Mouse (Mus musculus) forebrain, embryonic 11.5 days (tissue): ENCODE data around the gene Slx1b. TPM values are rescaled to one million over a fixed set of nuclear protein-coding genes. Genes with fewer than 3 reads are reported as not detected.

Experiments
- ATAC-seq: fragments of 200-750 bp; cut with Nextera tagmentation; replicated peaks from 2 replicates; pipeline ENCODE4 v1.8.0; 2017; ENCODE audit warnings: moderate TSS enrichment; ENCODE audit not compliant: low FRiP score
- DNase-seq: peaks from one replicate; pipeline ENCODE4 v3.0.0-alpha.2; 2017; ENCODE audit warnings: low spot score
- H3K27ac ChIP-seq: fragments of 300-500 bp; sonication (generic); 2 replicates; pipeline ENCODE4 v1.5.1; 2014; ENCODE audit warnings: low read depth, low read length
- H3K27me3 ChIP-seq: fragments of 300-500 bp; sonication (generic); 2 replicates; pipeline ENCODE4 v1.6.1; 2014; ENCODE audit warnings: mild to moderate bottlenecking, low read length, mixed read lengths; ENCODE audit not compliant: control insufficient read depth, insufficient read depth
- H3K36me3 ChIP-seq: fragments of 300-500 bp; sonication (generic); 2 replicates; pipeline ENCODE4 v1.6.1; 2014; ENCODE audit warnings: mild to moderate bottlenecking, low read length, moderate library complexity, mixed read lengths; ENCODE audit not compliant: control insufficient read depth, insufficient read depth
- H3K4me1 ChIP-seq: fragments of 300-500 bp; sonication (generic); replicated peaks from 2 replicates; pipeline ENCODE4 v1.6.1; 2014; ENCODE audit warnings: low read length, mixed read lengths; ENCODE audit not compliant: control insufficient read depth, insufficient read depth
- H3K4me2 ChIP-seq: fragments of 300-500 bp; sonication (generic); 2 replicates; pipeline ENCODE4 v1.6.1; 2014; ENCODE audit warnings: low read depth, mild to moderate bottlenecking, low read length, moderate library complexity, mixed read lengths; ENCODE audit not compliant: severe bottlenecking
- H3K4me3 ChIP-seq: fragments of 300-500 bp; sonication (generic); 2 replicates; pipeline ENCODE4 v1.5.1; 2014; ENCODE audit warnings: low read depth, low read length
- H3K9ac ChIP-seq: fragments of 300-500 bp; sonication (generic); 2 replicates; pipeline ENCODE4 v1.6.1; 2014; ENCODE audit warnings: low read length
- H3K9me3 ChIP-seq: fragments of 300-500 bp; sonication (generic); 2 replicates; pipeline ENCODE4 v1.6.1; 2016; ENCODE audit warnings: low read length, mixed read lengths; ENCODE audit not compliant: control insufficient read depth
- WGBS: fragments of 180-500 bp; shearing (Covaris S2); extraction: QIAGEN DNeasy Blood & Tissue Kit; methylation state at CpG from one replicate; pipeline ENCODE4 v1.1.7; 2014; 5-methylcytosine and 5-hydroxymethylcytosine counted together
- polyA plus RNA-seq: library from polyadenylated mRNA; unstranded; fragments of >200 nt; fragmentation: Nextera tagmentation; extraction: Ambion mirVana; gene quantifications from 2 replicates; pipeline ENCODE4 v1.2.1, GENCODE M21; 2014

Slx1b gene
- polyA plus RNA-seq, 1 experiment from 2014 or later = 13.1 TPM

DNA sequence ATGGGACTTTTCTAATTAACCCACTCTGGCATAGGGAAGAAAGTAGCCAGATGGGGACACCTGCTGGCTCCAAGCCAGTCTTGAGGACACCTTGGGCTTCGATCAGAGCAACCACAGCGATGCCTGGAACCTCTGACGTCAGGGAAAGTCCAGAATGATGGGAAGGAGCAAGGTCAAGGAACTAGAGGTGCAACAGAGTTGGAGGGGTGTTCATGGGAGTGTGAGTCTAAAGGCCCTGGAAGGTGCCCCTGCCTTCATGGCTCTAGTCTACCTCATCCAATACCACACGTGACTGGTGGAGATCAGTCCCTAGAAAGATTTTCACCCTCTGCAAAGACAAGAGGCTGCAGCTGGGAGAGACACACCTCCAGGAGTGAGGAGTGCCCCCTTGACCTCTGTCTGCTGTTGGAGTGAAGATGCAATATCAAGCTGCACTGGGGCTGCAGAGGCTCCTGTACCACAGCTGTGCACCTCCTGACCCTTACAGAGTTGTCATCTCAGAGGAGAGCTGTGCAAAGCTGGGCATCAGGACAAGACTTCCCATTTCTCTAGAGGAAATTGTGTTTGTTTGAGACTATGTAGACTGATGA, 18.9 kb downstream of the Slx1b start:
- no peaks in the 10 kb centered on the region for H3K4me1 ChIP-seq
- H3K4me2 ChIP-seq = no peak overlapping the region
- no peaks in the 10 kb centered on the region for H3K27me3 ChIP-seq
- 89% methylated on average over 4 of the region's 4 CpGs for WGBS
- H3K9me3 ChIP-seq = no peaks in the 10 kb centered on the region
- no peak overlapping the region for H3K27ac ChIP-seq
- ATAC-seq (no peak), DNase-seq (no peak)
- H3K36me3 ChIP-seq = no peaks in the 10 kb centered on the region; the same call in 1 of the 2 replicates
- no peak overlapping the region for H3K9ac ChIP-seq
- H3K4me3 ChIP-seq = no peak overlapping the region

DNA sequence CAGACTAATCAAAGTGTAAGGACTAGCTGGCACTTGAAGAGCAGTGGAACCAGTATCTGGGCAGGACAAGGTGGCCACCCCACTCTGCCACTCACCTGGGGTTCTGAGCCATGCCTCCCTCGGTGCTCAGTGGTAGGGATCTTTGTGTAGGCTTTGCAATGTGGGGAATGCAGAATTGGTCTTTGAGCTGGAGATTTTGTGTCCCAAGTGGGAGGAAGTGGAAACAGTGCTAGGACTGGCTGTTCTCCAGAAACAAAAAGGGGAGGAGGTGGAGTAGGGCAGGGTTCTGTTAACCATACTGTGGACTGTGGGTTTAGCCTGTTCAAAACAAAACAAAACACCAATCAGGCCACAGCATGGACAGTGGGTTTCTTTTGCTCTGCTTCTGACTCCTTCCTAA, 19.4 kb downstream of the Slx1b start, which contains the start of gene Sult1a1:
Sult1a1 (minus strand) TSS at position 226 of the 400 bp plus-strand sequence.
- WGBS = 76% methylated on average over 1 of the region's 1 CpGs
- no peaks in the 10 kb centered on the region; the same call in 1 of the 2 replicates for H3K36me3 ChIP-seq
- H3K4me1 ChIP-seq = no peaks in the 10 kb centered on the region
- no peak within 1 kb of the TSS for H3K4me2 ChIP-seq
- no peaks in the 10 kb centered on the region for H3K9me3 ChIP-seq
- no peak for ATAC-seq
- H3K9ac ChIP-seq = no peak within 1 kb of the TSS
- no peak within 1 kb of the TSS for H3K4me3 ChIP-seq
- H3K27ac ChIP-seq = no peak within 1 kb of the TSS
- no peak for DNase-seq
- H3K27me3 ChIP-seq = no peaks in the 10 kb centered on the region

DNA sequence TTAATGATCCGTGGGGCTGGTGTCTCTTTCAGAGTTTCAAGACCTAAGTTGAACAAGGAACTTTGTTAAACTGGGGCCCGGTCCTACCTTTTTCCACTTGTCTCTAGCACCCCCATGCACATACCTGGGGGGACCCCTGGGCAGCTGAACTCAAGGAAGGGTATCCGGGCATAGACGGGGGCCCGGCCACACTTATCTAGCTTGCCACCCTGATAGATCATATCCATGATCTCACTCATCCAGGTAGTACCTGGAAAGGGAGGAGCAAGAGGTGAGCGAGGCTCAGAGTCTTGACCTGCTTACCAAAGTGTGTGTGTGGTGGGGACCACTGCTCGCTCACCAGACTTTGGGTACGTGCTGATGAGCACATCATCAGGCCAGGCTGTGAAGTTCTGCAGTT, 20.5 kb downstream of the Slx1b start:
- H3K9ac ChIP-seq = no peak overlapping the region
- 97% methylated on average over 8 of the region's 8 CpGs for WGBS
- DNase-seq (no peak), ATAC-seq (no peak)
- no peak overlapping the region for H3K4me2 ChIP-seq
- H3K4me1 ChIP-seq = no peaks in the 10 kb centered on the region
- no peak overlapping the region for H3K4me3 ChIP-seq
- no peaks in the 10 kb centered on the region for H3K9me3 ChIP-seq
- H3K27ac ChIP-seq = no peak overlapping the region
- H3K27me3 ChIP-seq = no peaks in the 10 kb centered on the region
- H3K36me3 ChIP-seq = no peaks in the 10 kb centered on the region; the same call in 1 of the 2 replicates

DNA sequence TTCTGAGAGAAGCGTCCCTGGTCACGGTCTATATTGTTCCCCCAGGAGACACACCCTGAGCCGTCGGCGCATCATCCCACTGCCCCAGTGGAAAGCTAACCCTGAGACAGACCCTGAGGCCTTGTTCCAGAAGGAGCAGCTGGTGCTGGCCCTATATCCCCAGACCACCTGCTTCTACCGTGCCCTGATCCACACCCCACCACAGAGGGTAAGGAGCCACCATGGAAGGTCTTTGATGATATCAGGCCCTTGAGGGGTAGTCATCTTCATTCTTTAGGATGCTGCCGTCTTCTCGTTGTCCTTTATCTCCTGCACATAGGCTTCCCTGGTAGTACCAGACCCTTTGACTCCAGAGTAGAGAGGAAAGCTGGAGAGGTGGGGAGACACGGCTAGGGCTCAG, 23.5 kb downstream of the Slx1b start:
- H3K27me3 ChIP-seq = no peaks in the 10 kb centered on the region
- H3K4me3 ChIP-seq = no peak overlapping the region
- H3K9ac ChIP-seq = no peak overlapping the region
- ATAC-seq = no peak
- no peaks in the 10 kb centered on the region; the same call in 1 of the 2 replicates for H3K36me3 ChIP-seq
- no peak overlapping the region for H3K27ac ChIP-seq
- WGBS = 93% methylated on average over 9 of the region's 9 CpGs
- H3K4me1 ChIP-seq = no peaks in the 10 kb centered on the region
- no peak for DNase-seq
- no peaks in the 10 kb centered on the region for H3K9me3 ChIP-seq
- no peak overlapping the region for H3K4me2 ChIP-seq

DNA sequence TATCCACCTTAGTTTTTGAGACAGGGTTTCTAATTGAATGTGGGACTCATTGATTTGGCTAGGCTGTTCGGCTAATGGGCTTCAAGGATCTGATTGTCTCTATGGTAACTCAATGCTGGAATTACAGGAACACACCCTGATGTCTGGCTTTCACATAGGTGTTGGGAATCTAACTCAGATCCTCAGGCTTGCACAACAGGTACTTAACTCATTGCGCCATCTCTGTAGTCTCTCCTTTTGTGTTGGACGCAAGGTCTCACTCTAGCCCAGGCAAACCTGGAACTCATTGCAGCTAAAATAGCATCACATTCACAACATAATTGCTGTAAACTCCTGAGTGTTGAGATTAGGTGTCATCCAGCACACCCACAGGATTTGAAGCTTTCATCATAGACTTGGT, 25.4 kb downstream of the Slx1b start:
- no peak overlapping the region for H3K27ac ChIP-seq
- H3K4me3 ChIP-seq = no peak overlapping the region
- H3K4me1 ChIP-seq = no peaks in the 10 kb centered on the region
- DNase-seq (no peak), ATAC-seq (no peak)
- no peaks in the 10 kb centered on the region for H3K9me3 ChIP-seq
- H3K9ac ChIP-seq = no peak overlapping the region
- H3K4me2 ChIP-seq = no peak overlapping the region
- 93% methylated on average over 3 of the region's 3 CpGs for WGBS
- no peaks in the 10 kb centered on the region; the same call in 1 of the 2 replicates for H3K36me3 ChIP-seq
- no peaks in the 10 kb centered on the region for H3K27me3 ChIP-seq

DNA sequence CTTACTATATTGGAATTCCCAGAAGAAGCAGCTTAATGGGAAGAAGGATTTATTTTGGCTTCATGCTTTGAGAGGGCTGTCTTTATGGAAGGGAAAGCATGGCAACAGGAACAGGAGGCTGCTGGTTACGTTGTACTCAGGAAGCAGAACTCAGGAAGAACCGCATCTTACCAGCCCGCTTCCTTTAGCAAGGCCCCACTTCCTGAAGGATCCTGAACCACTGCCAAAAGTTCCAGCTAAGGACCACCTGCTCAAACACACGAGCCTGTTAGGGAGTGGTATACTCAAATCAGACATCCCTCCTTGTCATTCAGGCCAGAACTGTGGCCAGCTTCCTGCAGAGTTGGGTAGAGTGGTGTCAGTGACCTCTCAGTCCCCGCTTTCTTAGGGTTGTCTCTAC, 27.1 kb downstream of the Slx1b start:
- no peaks in the 10 kb centered on the region for H3K9me3 ChIP-seq
- DNase-seq (no peak), ATAC-seq (no peak)
- H3K27me3 ChIP-seq = no peaks in the 10 kb centered on the region
- peaks cover 3% of the 10 kb centered on the region; the same call in 1 of the 2 replicates for H3K36me3 ChIP-seq
- no peak overlapping the region for H3K9ac ChIP-seq
- 88% methylated on average over 5 of the region's 5 CpGs for WGBS
- no peaks in the 10 kb centered on the region for H3K4me1 ChIP-seq
- H3K27ac ChIP-seq = no peak overlapping the region
- H3K4me3 ChIP-seq = no peak overlapping the region
- H3K4me2 ChIP-seq = no peak overlapping the region

DNA sequence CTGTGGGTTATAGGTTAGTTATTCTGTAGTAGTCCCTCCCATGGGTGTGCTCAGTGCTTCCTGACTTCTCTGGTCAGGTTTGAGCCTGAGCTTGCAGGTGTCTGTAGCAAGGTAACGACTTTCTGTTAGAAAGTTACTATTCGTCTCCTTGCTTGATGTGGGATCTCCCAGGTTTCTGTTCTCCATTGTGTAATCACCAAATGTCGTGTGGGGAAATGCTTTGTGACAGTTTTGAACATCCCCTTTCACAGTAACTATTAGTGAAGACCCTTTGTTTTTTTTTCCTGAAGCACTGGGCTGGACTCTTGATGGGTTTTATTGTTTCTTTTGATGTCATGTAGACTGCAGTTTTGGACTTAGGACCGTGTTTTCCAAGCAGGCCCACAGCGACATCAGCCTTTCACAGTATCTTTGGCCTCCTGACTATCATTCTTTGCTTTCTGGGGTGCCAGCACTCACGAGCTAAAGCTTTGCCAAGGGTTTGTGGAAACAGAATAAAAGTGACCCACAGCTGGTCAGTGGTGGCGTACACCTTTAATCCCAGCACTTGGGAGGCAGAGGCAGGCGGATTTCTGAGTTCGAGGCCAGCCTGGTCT, 28.0 kb downstream of the Slx1b start:
- H3K4me2 ChIP-seq = no peak overlapping the region
- no peak for DNase-seq
- no peaks in the 10 kb centered on the region for H3K4me1 ChIP-seq
- no peak for ATAC-seq
- WGBS = 87% methylated on average over 9 of the region's 9 CpGs
- H3K36me3 ChIP-seq = peaks cover 3% of the 10 kb centered on the region; the same call in 1 of the 2 replicates
- H3K27me3 ChIP-seq = no peaks in the 10 kb centered on the region
- no peaks in the 10 kb centered on the region for H3K9me3 ChIP-seq
- H3K27ac ChIP-seq = no peak overlapping the region
- H3K4me3 ChIP-seq = no peak overlapping the region
- no peak overlapping the region for H3K9ac ChIP-seq

DNA sequence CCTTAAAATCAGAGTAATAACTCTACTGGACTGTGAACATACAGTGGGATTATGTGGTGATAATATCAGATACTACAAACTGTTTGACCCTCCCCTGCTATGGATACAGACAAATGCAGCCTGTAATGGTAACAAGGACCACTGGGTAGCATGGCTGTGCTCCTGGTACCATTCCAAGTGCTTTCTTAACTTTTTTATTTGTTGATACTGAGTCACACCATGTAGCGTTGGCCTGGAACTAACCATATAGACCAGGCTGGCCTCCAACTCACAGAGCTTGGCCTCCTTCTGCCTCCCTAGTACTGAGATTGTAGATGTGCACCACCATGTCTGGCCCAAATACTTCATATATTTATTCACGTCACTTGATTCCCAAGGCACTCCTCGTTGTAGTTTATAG, 30.3 kb downstream of the Slx1b start:
- no peak overlapping the region for H3K4me3 ChIP-seq
- H3K27me3 ChIP-seq = no peaks in the 10 kb centered on the region
- ATAC-seq = no peak
- H3K36me3 ChIP-seq = peaks cover 3% of the 10 kb centered on the region; the same call in 1 of the 2 replicates
- no peaks in the 10 kb centered on the region for H3K9me3 ChIP-seq
- H3K9ac ChIP-seq = no peak overlapping the region
- H3K4me2 ChIP-seq = no peak overlapping the region
- H3K27ac ChIP-seq = no peak overlapping the region
- WGBS = 94% methylated on average over 3 of the region's 3 CpGs
- no peak for DNase-seq
- no peaks in the 10 kb centered on the region for H3K4me1 ChIP-seq

DNA sequence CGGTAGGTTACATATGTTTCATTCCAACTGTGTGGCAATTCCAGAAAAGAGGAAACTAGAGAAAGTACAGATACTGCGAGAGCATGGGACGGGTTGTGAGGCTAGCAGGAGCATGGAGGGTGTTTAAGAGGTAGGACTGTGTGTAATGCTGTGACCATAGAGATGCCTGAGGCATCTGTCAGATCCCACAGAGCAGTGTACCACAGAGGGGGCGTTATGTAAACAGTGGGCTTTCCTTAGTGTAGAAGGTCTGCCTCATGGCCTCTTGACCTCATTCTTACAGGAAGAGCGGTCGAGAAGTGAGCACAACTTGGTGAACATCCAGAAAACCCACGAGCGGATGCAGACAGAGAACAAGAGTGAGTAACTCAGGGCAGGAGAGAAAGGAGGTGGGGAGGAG, 31.9 kb downstream of the Slx1b start:
- peaks cover 3% of the 10 kb centered on the region; the same call in 1 of the 2 replicates for H3K36me3 ChIP-seq
- H3K4me1 ChIP-seq = no peaks in the 10 kb centered on the region
- ATAC-seq (no peak), DNase-seq (no peak)
- H3K27ac ChIP-seq = no peak overlapping the region
- H3K9me3 ChIP-seq = no peaks in the 10 kb centered on the region
- no peak overlapping the region for H3K4me2 ChIP-seq
- no peaks in the 10 kb centered on the region for H3K27me3 ChIP-seq
- no peak overlapping the region for H3K9ac ChIP-seq
- no peak overlapping the region for H3K4me3 ChIP-seq
- 85% methylated on average over 8 of the region's 8 CpGs for WGBS
